Mouse (Mus musculus) MEL (cell line): ENCODE results near the gene Spats2.

ENCODE experiments used
- CTCF ChIP-seq, 3 experiments: IDR thresholded peaks in 2 of 3; conservative IDR thresholded peaks in 1 of 3; 2 replicates each; pipeline ENCODE4 v1.5.1; 2011 to 2012; ENCODE audit warnings: low read length in 3 of 3, low read depth in 2 of 3, mild to moderate bottlenecking in 2 of 3, improper control_type of control experiment in 1 of 3, inconsistent platforms in 1 of 3, mixed read lengths in 1 of 3, moderate library complexity in 1 of 3; ENCODE audit not compliant: control insufficient read depth in 1 of 3, insufficient read depth in 1 of 3, poor library complexity in 1 of 3, severe bottlenecking in 1 of 3
- ELF1 ChIP-seq: IDR thresholded peaks from 2 replicates; pipeline ENCODE4 v1.6.1; 2014; ENCODE audit warnings: low read depth, mild to moderate bottlenecking, inconsistent platforms, low read length, improper control_type of control experiment, moderate library complexity
- HCFC1 ChIP-seq: IDR thresholded peaks from 2 replicates; pipeline ENCODE4 v1.6.1; 2012; ENCODE audit warnings: low read depth, mild to moderate bottlenecking, inconsistent platforms, low read length, improper control_type of control experiment, moderate library complexity
- MAX ChIP-seq: IDR thresholded peaks from 2 replicates; pipeline ENCODE4 v1.6.1; 2011; ENCODE audit warnings: low read length, improper control_type of control experiment
- TAL1 ChIP-seq: IDR thresholded peaks from 2 replicates; pipeline ENCODE4 v1.6.1; 2012; ENCODE audit warnings: mild to moderate bottlenecking, inconsistent platforms, low read length, moderate library complexity, mixed read lengths
- USF1 ChIP-seq: IDR thresholded peaks from 2 replicates; pipeline ENCODE4 v1.6.1; 2014; ENCODE audit warnings: low read depth, mild to moderate bottlenecking, inconsistent platforms, low read length, improper control_type of control experiment, moderate library complexity

DNA sequence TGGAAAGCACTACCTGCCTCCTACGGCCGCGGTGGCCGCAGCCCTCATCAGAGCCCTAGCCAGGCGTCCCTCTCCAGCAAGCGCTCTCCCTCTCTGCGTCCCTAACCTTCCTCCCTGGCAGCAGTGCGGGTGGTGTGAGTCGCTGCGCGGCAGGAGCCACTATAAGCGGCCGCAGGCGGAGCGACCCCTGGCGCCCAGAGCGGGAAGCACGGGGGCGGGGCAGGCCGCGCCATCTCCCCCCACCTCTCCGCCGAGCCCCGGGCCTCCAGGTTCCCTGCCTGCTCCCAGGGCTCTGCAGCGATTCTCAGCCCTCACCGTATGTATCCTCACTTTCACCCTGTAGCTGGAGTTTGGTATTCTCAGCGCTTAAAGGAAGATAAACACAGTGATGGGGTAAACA lies 37.4 kb upstream of the Spats2 start:
- TF ChIP-seq MAX (no peak), ELF1 (no peak), USF1 (no peak), TAL1 (no peak), CTCF (IDR thresholded peaks at IDR 0.05 in 2 of 3, conservative IDR thresholded peaks at IDR 0.05 in 1 of 3; ENCODE audit: control insufficient read depth in 1 of 3, insufficient read depth in 1 of 3, low read depth in 2 of 3, low read length in 3 of 3, poor library complexity in 1 of 3, severe bottlenecking in 1 of 3) (peak in 2 of 3 experiments; percentile 60 to 81; a peak in 5 of 6 replicates), HCFC1 (no peak)
